Mouse (Mus musculus): ENCODE measurements around the gene Kdm4b. TPM values are rescaled to one million over a fixed set of nuclear protein-coding genes. Genes with fewer than 3 reads are reported as not detected.

Gene Kdm4b
- polyA plus RNA-seq, 1 experiment from 2014 or later = 26.1 TPM

GRCm38 (mm10) chr17:56289371-56290331, 36.2 kb upstream of the Kdm4b start:
- Histone ChIP-seq H3K4me2 (peak overlapping the region; percentile 75), H3K4me1 (replicated peaks) (peaks cover 37% of the 10 kb centered on the region), H3K4me3 (peak overlapping the region; percentile 64), H3K36me3 (peaks cover 21% of the 10 kb centered on the region), H3K27me3 (no peaks in the 10 kb centered on the region), H3K9ac (peak overlapping the region; percentile 70), H3K9me3 (replicated peaks) (no peaks in the 10 kb centered on the region), H3K27ac (peak overlapping the region; percentile 94)
- whole genome bisulfite sequencing = 2% methylated on average over 23 of the region's 23 CpGs
- ATAC-seq (replicated peaks; ENCODE audit: insufficient number of reproducible peaks, insufficient read depth, low FRiP score, low read depth) = peak; percentile 5

DNA sequence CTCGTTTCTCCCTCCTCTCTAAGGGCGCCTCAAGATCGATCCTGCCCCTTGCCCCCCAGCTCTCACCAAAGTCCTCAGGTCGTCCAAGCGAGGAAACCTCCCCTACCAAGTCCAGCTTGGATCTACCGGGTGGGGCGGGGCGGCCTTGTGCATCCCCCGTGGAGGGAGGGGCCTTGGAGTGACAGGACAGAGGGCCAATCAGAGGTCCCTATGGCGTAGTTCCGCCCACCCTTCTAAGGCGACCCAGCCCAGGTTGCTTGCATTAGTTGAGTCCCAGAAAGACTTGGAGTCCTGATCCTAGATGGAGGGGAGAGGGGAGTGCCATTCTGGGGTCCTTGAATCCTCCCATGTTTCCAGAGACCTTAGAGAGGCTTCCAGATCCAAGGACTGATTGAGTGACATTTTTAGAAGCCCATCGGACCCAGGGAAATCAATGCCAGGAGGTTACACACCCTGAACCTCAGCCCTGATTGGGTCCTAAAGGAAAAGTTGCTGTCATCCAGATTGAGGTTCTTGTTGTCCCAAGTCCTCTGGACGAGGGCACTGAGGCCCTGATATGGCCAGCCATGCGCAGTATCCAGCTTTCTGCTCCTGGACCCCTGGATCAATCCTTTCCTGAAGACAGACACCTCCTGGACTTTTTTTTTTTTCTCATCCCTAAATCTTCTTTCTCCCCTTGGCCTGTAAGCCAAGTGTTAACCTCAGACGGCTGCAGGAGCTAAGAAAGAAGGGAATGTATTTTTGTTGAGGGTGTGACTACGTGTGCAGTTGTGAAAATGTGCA, 35.3 kb upstream of the Kdm4b start:
- peak overlapping the region; percentile 70 for H3K9ac ChIP-seq
- no peaks in the 10 kb centered on the region for H3K27me3 ChIP-seq
- no peaks in the 10 kb centered on the region for H3K9me3 ChIP-seq (replicated peaks)
- ATAC-seq (replicated peaks; ENCODE audit: insufficient number of reproducible peaks, insufficient read depth, low FRiP score, low read depth) = peak; percentile 92
- peak overlapping the region; percentile 75 for H3K4me2 ChIP-seq
- H3K36me3 ChIP-seq = peaks cover 12% of the 10 kb centered on the region
- H3K4me1 ChIP-seq (replicated peaks) = peaks cover 37% of the 10 kb centered on the region
- peak overlapping the region; percentile 64 for H3K4me3 ChIP-seq
- H3K27ac ChIP-seq = peak overlapping the region; percentile 94
- WGBS = 2% methylated on average over 17 of the region's 17 CpGs

GRCm38 (mm10) chr17:56291171-56291511, 34.7 kb upstream of the Kdm4b start:
- WGBS = 1% methylated on average over 16 of the region's 16 CpGs
- Histone ChIP-seq H3K27me3 (no peaks in the 10 kb centered on the region), H3K4me1 (replicated peaks) (peaks cover 37% of the 10 kb centered on the region), H3K27ac (peak overlapping the region; percentile 94), H3K9ac (peak overlapping the region; percentile 50), H3K4me3 (peak overlapping the region; percentile 64), H3K4me2 (peak overlapping the region; percentile 75), H3K36me3 (peaks cover 6% of the 10 kb centered on the region; the same call in 1 of the 2 replicates), H3K9me3 (replicated peaks) (no peaks in the 10 kb centered on the region)
- peak; percentile 84 for ATAC-seq (replicated peaks; ENCODE audit: insufficient number of reproducible peaks, insufficient read depth, low FRiP score, low read depth)

GRCm38 (mm10) chr17:56291826-56292475, 33.9 kb upstream of the Kdm4b start:
- Histone ChIP-seq H3K4me2 (peak overlapping the region; percentile 75; the same call in 1 of the 2 replicates), H3K4me1 (replicated peaks) (peaks cover 37% of the 10 kb centered on the region), H3K36me3 (no peaks in the 10 kb centered on the region), H3K9ac (no peak overlapping the region), H3K27me3 (no peaks in the 10 kb centered on the region), H3K27ac (peak overlapping the region; percentile 94), H3K4me3 (no peak overlapping the region), H3K9me3 (replicated peaks) (no peaks in the 10 kb centered on the region)
- 80% methylated on average over 7 of the region's 7 CpGs for WGBS
- no peak for ATAC-seq (replicated peaks; ENCODE audit: insufficient number of reproducible peaks, insufficient read depth, low FRiP score, low read depth)

GRCm38 (mm10) chr17:56292531-56293222, 33.2 kb upstream of the Kdm4b start, which contains the start of gene Plin3:
Gene Plin3, minus strand, starts transcription at chr17:56292873.
- Histone ChIP-seq H3K9ac (no peak within 1 kb of the TSS), H3K4me2 (no peak within 1 kb of the TSS; the same call in 1 of the 2 replicates)
- 80% methylated on average over 4 of the region's 4 CpGs for WGBS

GRCm38 (mm10) chr17:56293291-56293690, 32.6 kb upstream of the Kdm4b start:
- H3K4me1 ChIP-seq (replicated peaks) = peaks cover 25% of the 10 kb centered on the region
- no peak overlapping the region for H3K27ac ChIP-seq
- 43% methylated on average over 1 of the region's 1 CpGs for WGBS
- no peak overlapping the region for H3K4me2 ChIP-seq
- no peak overlapping the region for H3K9ac ChIP-seq
- H3K27me3 ChIP-seq = no peaks in the 10 kb centered on the region
- ATAC-seq (replicated peaks; ENCODE audit: insufficient number of reproducible peaks, insufficient read depth, low FRiP score, low read depth) = no peak
- H3K4me3 ChIP-seq = no peak overlapping the region
- H3K36me3 ChIP-seq = no peaks in the 10 kb centered on the region
- no peaks in the 10 kb centered on the region for H3K9me3 ChIP-seq (replicated peaks)

More at GRCm38 (mm10) chr17:56292531-56293222, 33.2 kb upstream of the Kdm4b start, which contains the start of gene Plin3:
- H3K27ac ChIP-seq = peak within 1 kb of the TSS; percentile 94
- H3K36me3 ChIP-seq = no peaks in the 10 kb centered on the region
- no peak within 1 kb of the TSS for H3K4me3 ChIP-seq
- no peaks in the 10 kb centered on the region for H3K27me3 ChIP-seq
- no peak for ATAC-seq (replicated peaks; ENCODE audit: insufficient number of reproducible peaks, insufficient read depth, low FRiP score, low read depth)
- peaks cover 31% of the 10 kb centered on the region for H3K4me1 ChIP-seq (replicated peaks)
- no peaks in the 10 kb centered on the region for H3K9me3 ChIP-seq (replicated peaks)

DNA sequence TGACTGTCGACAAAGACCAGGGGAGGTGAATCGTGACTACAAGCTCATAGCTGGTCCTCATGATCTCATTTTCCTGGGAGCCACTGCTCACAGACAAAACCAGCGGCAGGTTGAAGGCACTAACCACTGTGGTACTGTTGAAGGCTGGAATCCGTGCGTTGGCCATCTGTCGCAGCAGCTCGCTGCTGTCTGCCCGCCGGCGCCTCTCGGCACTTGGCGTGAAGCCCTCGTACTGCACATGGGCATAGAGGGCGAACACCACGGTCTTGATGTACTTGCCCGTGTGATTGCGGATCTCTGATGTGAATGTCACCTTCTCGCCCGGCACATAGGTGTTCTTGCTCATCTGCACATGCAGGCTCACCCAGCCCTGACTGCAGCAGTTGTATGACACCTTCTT, 31.6 kb upstream of the Kdm4b start:
- H3K27me3 ChIP-seq = no peaks in the 10 kb centered on the region
- no peak overlapping the region for H3K4me3 ChIP-seq
- H3K4me1 ChIP-seq (replicated peaks) = peaks cover 15% of the 10 kb centered on the region
- no peak overlapping the region for H3K27ac ChIP-seq
- H3K9ac ChIP-seq = no peak overlapping the region
- ATAC-seq (replicated peaks; ENCODE audit: insufficient number of reproducible peaks, insufficient read depth, low FRiP score, low read depth) = no peak
- H3K9me3 ChIP-seq (replicated peaks) = no peaks in the 10 kb centered on the region
- H3K4me2 ChIP-seq = no peak overlapping the region
- WGBS = 83% methylated on average over 19 of the region's 19 CpGs
- no peaks in the 10 kb centered on the region for H3K36me3 ChIP-seq

GRCm38 (mm10) chr17:56296201-56296600, 29.7 kb upstream of the Kdm4b start:
- Histone ChIP-seq H3K9ac (no peak overlapping the region), H3K4me3 (no peak overlapping the region), H3K27ac (no peak overlapping the region), H3K9me3 (replicated peaks) (no peaks in the 10 kb centered on the region), H3K27me3 (no peaks in the 10 kb centered on the region), H3K4me2 (no peak overlapping the region), H3K4me1 (replicated peaks) (peaks cover 5% of the 10 kb centered on the region), H3K36me3 (no peaks in the 10 kb centered on the region)
- 56% methylated on average over 1 of the region's 1 CpGs for WGBS
- ATAC-seq (replicated peaks; ENCODE audit: insufficient number of reproducible peaks, insufficient read depth, low FRiP score, low read depth) = no peak

DNA sequence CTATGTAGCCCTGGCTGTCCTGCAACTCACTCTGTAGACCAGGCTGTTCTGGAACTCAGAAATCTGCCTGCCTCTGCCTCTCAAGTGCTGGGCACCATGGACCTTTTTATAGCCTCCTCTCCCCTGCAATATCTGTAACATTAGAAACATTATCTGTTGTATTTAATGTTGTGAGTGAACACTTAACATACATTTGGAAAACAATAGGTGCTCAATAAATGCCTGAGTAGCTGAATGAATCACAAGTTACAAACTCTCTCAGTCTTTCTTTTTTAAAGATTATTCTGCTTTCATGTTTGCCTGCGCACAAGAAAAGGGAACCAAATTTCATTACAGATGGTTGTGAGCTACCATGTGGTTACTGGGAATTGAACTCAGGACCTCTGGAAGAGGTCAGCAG, 27.6 kb upstream of the Kdm4b start:
- H3K9ac ChIP-seq = no peak overlapping the region
- H3K27ac ChIP-seq = no peak overlapping the region
- 97% methylated on average over 1 of the region's 1 CpGs for WGBS
- H3K4me1 ChIP-seq (replicated peaks) = peaks cover 12% of the 10 kb centered on the region
- no peak overlapping the region for H3K4me3 ChIP-seq
- H3K36me3 ChIP-seq = no peaks in the 10 kb centered on the region
- no peaks in the 10 kb centered on the region for H3K9me3 ChIP-seq (replicated peaks)
- H3K4me2 ChIP-seq = no peak overlapping the region
- no peak for ATAC-seq (replicated peaks; ENCODE audit: insufficient number of reproducible peaks, insufficient read depth, low FRiP score, low read depth)
- H3K27me3 ChIP-seq = no peaks in the 10 kb centered on the region

DNA sequence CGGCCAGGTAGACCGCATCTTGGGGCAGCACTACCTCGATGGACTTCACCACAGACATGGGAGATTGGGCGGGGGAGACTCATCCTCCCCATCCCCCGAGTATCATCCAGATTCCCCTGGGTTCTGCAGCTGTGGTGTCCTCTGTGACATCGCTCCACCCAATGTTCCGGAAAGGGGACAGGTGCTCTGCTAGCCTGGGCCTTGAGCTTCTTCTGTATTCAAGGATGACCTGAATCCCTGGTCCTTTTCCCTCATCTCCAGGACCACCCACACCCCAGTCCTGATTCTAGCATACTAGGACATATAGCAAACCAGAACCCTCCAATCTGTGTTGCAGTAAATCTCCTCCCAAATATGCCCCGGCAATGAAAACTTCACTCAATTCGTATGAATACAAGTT, 25.7 kb upstream of the Kdm4b start, which contains the start of gene Arrdc5:
TSS of gene Arrdc5 (minus strand) at position 101 of the 400 bp plus-strand sequence.
- H3K4me2 ChIP-seq = no peak within 1 kb of the TSS
- H3K36me3 ChIP-seq = no peaks in the 10 kb centered on the region
- H3K27ac ChIP-seq = no peak within 1 kb of the TSS
- H3K4me3 ChIP-seq = no peak within 1 kb of the TSS
- no peaks in the 10 kb centered on the region for H3K27me3 ChIP-seq
- WGBS = 90% methylated on average over 9 of the region's 9 CpGs
- no peaks in the 10 kb centered on the region for H3K9me3 ChIP-seq (replicated peaks)
- ATAC-seq (replicated peaks; ENCODE audit: insufficient number of reproducible peaks, insufficient read depth, low FRiP score, low read depth) = no peak
- no peak within 1 kb of the TSS for H3K9ac ChIP-seq
- peaks cover 26% of the 10 kb centered on the region for H3K4me1 ChIP-seq (replicated peaks)

Data from heart, embryonic 15.5 days (tissue).